Mouse (Mus musculus) lung, postnatal 0 days (tissue): ENCODE results near the gene Tap1.

ENCODE experiments used
- CTCF ChIP-seq: IDR thresholded peaks from 2 replicates; pipeline ENCODE4 v1.5.1; 2016; ENCODE audit warnings: antibody characterized with exemption, mild to moderate bottlenecking
- EP300 ChIP-seq: IDR thresholded peaks from 2 replicates; pipeline ENCODE4 v1.6.1; 2016; ENCODE audit warnings: antibody characterized with exemption, mild to moderate bottlenecking, control low read depth

DNA sequence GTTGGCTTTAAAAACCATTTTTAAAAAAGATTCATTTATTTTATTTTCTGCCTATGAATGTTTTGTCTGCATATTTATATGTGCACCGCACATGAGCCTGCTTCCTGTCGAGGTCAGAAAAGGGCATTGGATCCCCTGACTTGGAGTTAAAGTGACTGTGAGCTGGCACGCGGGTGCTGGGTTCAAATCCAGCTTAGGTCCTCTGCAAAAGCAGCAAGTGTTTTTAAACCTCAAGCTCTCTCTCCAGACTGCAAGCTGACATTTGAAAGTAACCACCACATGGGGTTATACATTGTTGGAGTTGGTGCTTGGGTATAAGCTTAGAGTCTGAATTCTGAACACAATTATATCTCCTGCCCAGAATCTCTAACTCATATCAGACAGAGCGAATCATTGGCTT, 30.6 kb downstream of the Tap1 start:
- no peak for TF ChIP-seq EP300
- TF ChIP-seq CTCF: no peak
